Mouse (Mus musculus) kidney, adult 2 months (tissue): ENCODE results near the gene Wtap.

Experiments
- CTCF ChIP-seq: fragments of 200-500 bp; conservative IDR thresholded peaks from 2 replicates; pipeline ENCODE4 v1.5.1; 2011; ENCODE audit warnings: low read depth, mild to moderate bottlenecking, control low read depth, low read length, moderate library complexity, mixed read lengths; ENCODE audit not compliant: insufficient read depth, insufficient read length
- POLR2A ChIP-seq: fragments of 200-500 bp; IDR thresholded peaks from one replicate; pipeline ENCODE4 v1.6.1; 2011; ENCODE audit warnings: low read depth, low read length, control low read depth

GRCm38 (mm10) chr17:12991194-12991634 is 2.8 kb downstream of the Wtap start:
- no peak for TF ChIP-seq CTCF
- no peak for TF ChIP-seq POLR2A
